Comparison of ENCODE assay signal across 8 mouse cellular contexts in genomic region chr19:57136228-57136627, GRCm38 (mm10).
A peak's percentile ranks its signal among the peaks of the same experiment; 100 is the strongest.
DNase-seq lines count a peak whose midpoint lies in the region; ATAC-seq and TF ChIP-seq lines count a peak whose summit lies in the region.

No protein-coding gene starts in this region.

- H3K79me2 ChIP-seq in CH12.LX (replicated peaks; ENCODE audit: control insufficient read depth, extremely low read depth, insufficient read depth, poor library complexity, severe bottlenecking), result no peaks in the 10 kb centered on the region

- no peak overlapping the region for H3K4me2 ChIP-seq in CH12.LX (ENCODE audit: insufficient read depth, low read depth, poor library complexity, severe bottlenecking)
- no peak overlapping the region for H3K4me2 ChIP-seq in forebrain, embryonic 16.5 days (ENCODE audit: low read length)
- no peak overlapping the region for H3K4me2 ChIP-seq in lung, postnatal 0 days (replicated peaks; ENCODE audit: low read depth, low read length)

- DNase-seq in 416B (ENCODE audit: low read depth), result peak; percentile 89
- peak; percentile 84 for DNase-seq in CH12.LX (ENCODE audit: extremely low read depth)
- peak; percentile 66 for DNase-seq in cerebellum, adult 11-12 months
- DNase-seq in kidney, adult 18-20 months, result peak; percentile 53
- peak; percentile 82 for DNase-seq in lung, postnatal 0 days (ENCODE audit: low spot score)
- peak; percentile 95 for DNase-seq in retina, embryonic 14.5 days (ENCODE audit: low spot score)

- in situ Hi-C loops in CH12.LX (cut with MboI; ENCODE audit: low pct_ligation_motif_present, low pct_unique_long_range_greater_than_20kb, low sequenced_read_pairs), result loop anchor here (5.0 kb wide), 2 partner anchors 69 to 214 kb away; no protein-coding TSS in a partner anchor

- TF ChIP-seq POLR2A in CH12.LX (IDR thresholded peaks at IDR 0.05; ENCODE audit: low read depth, low read length), result no peak

- ATAC-seq in forebrain, embryonic 16.5 days, result peak; percentile 18; the same call in 1 of the 2 replicates
- peak; percentile 70 for ATAC-seq in lung, postnatal 0 days
- ATAC-seq in erythroblast, adult 5-6 weeks (replicated peaks; ENCODE audit: low FRiP score, poor library complexity, severe bottlenecking), result no peak

- H3K9ac ChIP-seq in CH12.LX (ENCODE audit: insufficient read depth, low read depth), result no peak overlapping the region
- H3K9ac ChIP-seq in forebrain, embryonic 16.5 days (replicated peaks; ENCODE audit: low read depth, low read length), result no peak overlapping the region
- H3K9ac ChIP-seq in lung, postnatal 0 days (replicated peaks; ENCODE audit: low read depth), result no peak overlapping the region

- H3K27ac ChIP-seq in CH12.LX (ENCODE audit: insufficient read depth, low read depth), result no peak overlapping the region
- H3K27ac ChIP-seq in forebrain, embryonic 16.5 days (ENCODE audit: low read length), result no peak overlapping the region
- H3K27ac ChIP-seq in lung, postnatal 0 days (ENCODE audit: low read length), result no peak overlapping the region

- 29% methylated on average over 7 of the region's 7 CpGs for WGBS in forebrain, embryonic 16.5 days
- WGBS in lung, postnatal 0 days, result 43% methylated on average over 7 of the region's 7 CpGs

- no peaks in the 10 kb centered on the region for H3K36me3 ChIP-seq in CH12.LX (replicated peaks in 1 of 2; ENCODE audit: control insufficient read depth in 1 of 2, insufficient read depth in 1 of 2, low read length in 1 of 2)
- no peaks in the 10 kb centered on the region for H3K36me3 ChIP-seq in forebrain, embryonic 16.5 days (ENCODE audit: control insufficient read depth, insufficient read depth)
- H3K36me3 ChIP-seq in lung, postnatal 0 days (ENCODE audit: insufficient read depth, low read length), result peaks cover 15% of the 10 kb centered on the region; the same call in 1 of the 2 replicates

- no peak overlapping the region for H3K4me3 ChIP-seq in CH12.LX (replicated peaks in 1 of 3; ENCODE audit: low read depth in 2 of 3, low read length in 2 of 3, poor library complexity in 1 of 3)
- H3K4me3 ChIP-seq in forebrain, embryonic 16.5 days (replicated peaks; ENCODE audit: low read length), result no peak overlapping the region
- no peak overlapping the region for H3K4me3 ChIP-seq in lung, postnatal 0 days (ENCODE audit: low read depth, low read length)

- no peaks in the 10 kb centered on the region for H3K27me3 ChIP-seq in CH12.LX (replicated peaks)
- no peaks in the 10 kb centered on the region for H3K27me3 ChIP-seq in forebrain, embryonic 16.5 days (replicated peaks; ENCODE audit: control insufficient read depth, insufficient read depth, low read length)
- H3K27me3 ChIP-seq in lung, postnatal 0 days (replicated peaks; ENCODE audit: insufficient read depth, low read length), result no peaks in the 10 kb centered on the region

- dilution Hi-C loops in CH12.LX (cut with MboI; ENCODE audit: extremely low pct_ligation_motif_present, extremely low pct_unique_long_range_greater_than_20kb, low sequenced_read_pairs), result no loop called here

- TF ChIP-seq RAD21 in CH12.LX (IDR thresholded peaks at IDR 0.05; ENCODE audit: low read depth, low read length), result peak; percentile 89

- H3K9me3 ChIP-seq in CH12.LX (replicated peaks; ENCODE audit: low read length), result no peaks in the 10 kb centered on the region
- no peaks in the 10 kb centered on the region for H3K9me3 ChIP-seq in forebrain, embryonic 16.5 days (ENCODE audit: control insufficient read depth, low read length)
- H3K9me3 ChIP-seq in lung, postnatal 0 days (ENCODE audit: low read length), result no peaks in the 10 kb centered on the region

- TF ChIP-seq CTCF in CH12.LX (conservative IDR thresholded peaks at IDR 0.05 in 1 of 2, IDR thresholded peaks at IDR 0.05 in 1 of 2; ENCODE audit: low read depth in 2 of 2, low read length in 2 of 2), result peak; percentile 39 to 93
- peak; percentile 87 for TF ChIP-seq CTCF in lung, postnatal 0 days (IDR thresholded peaks at IDR 0.05)

- peaks cover 2 to 28% of the 10 kb centered on the region in 2 experiments; a peak in 2 of 4 replicates for H3K4me1 ChIP-seq in CH12.LX (ENCODE audit: control insufficient read depth in 1 of 2, insufficient read depth in 2 of 2)
- peaks cover 16% of the 10 kb centered on the region for H3K4me1 ChIP-seq in forebrain, embryonic 16.5 days (replicated peaks; ENCODE audit: control insufficient read depth, insufficient read depth, low read length)
- H3K4me1 ChIP-seq in lung, postnatal 0 days (ENCODE audit: insufficient read depth, low read depth, low read length), result peaks cover 8% of the 10 kb centered on the region

- TF ChIP-seq EP300 in CH12.LX (IDR thresholded peaks at IDR 0.05; ENCODE audit: low read length), result no peak
- TF ChIP-seq EP300 in lung, postnatal 0 days (IDR thresholded peaks at IDR 0.05), result no peak

TF ChIP-seq in CH12.LX, 34 proteins besides CTCF, POLR2A, EP300 and RAD21:
- TF ChIP-seq BHLHE40 (IDR thresholded peaks at IDR 0.05; ENCODE audit: low read depth, low read length) (no peak), ZC3H11A (IDR thresholded peaks at IDR 0.05; ENCODE audit: low read depth, low read length) (peak; percentile 59), HCFC1 (IDR thresholded peaks at IDR 0.05; ENCODE audit: low read depth, low read length) (no peak), SMC3 (IDR thresholded peaks at IDR 0.05; ENCODE audit: low read depth, low read length) (peak; percentile 92), USF2 (conservative IDR thresholded peaks at IDR 0.05; ENCODE audit: low read depth, low read length) (no peak)
